Mouse (Mus musculus): ENCODE results near the gene Gm28961. TPM values are rescaled to one million over a fixed set of nuclear protein-coding genes. Genes with fewer than 3 reads are reported as not detected.
"Not testable (repeated sequence)": the region's sequence is repeated elsewhere in the genome, so short reads cannot be mapped to it uniquely, and the experiment has no call there.

Gm28961 gene
- not detected for polyA plus RNA-seq (2017; shearing (Covaris generic))

DNA sequence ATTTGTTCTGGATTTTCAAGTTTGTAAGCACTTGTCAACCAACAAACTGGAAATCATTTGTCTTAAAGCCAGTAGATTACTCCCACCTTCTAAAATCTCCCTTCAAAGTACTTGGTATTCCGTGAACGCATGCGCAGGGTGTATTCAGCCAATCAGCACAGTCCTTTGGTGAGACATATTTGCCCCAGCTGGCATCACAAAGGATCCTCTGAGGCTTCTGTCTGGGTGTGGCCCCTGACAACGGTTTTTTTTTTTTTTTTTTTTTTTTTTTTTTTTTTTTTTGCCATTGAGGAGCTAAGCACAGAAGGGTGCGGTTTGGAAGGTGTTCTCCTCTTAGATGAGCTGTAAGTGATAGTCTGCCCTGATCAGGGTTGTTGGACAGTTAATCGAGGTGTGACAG is at the start of gene Gm28961:
Gm28961 (plus strand) TSS at position 301 of the 400 bp plus-strand sequence.
- ATAC-seq = not testable (repeated sequence)

Other genes starting within 250 kb of the Gm28961 start
- not detected for gene Gm21943, start 172.0 kb upstream of the Gm28961 start, polyA plus RNA-seq (2017; shearing (Covaris generic))